Mouse (Mus musculus) skeletal muscle tissue, adult 2 months (tissue): ENCODE results near the gene Tle1.

ENCODE experiments used
- DNase-seq: peaks from one replicate; pipeline ENCODE4 v3.0.0-alpha.2; 2012; ENCODE audit warnings: low read depth, low spot score

Gene Tle1

GRCm38 (mm10) chr4:72165765-72166164, 35.0 kb downstream of the Tle1 start:
- no peak for DNase-seq

GRCm38 (mm10) chr4:72162445-72163218, 38.1 kb downstream of the Tle1 start:
- no peak for DNase-seq

- DNase-seq: no peak
These were observed 40.6 kb downstream of the Tle1 start for GRCm38 (mm10) chr4:72160102-72160511.

- DNase-seq: no peak
These were observed 42.8 kb downstream of the Tle1 start for GRCm38 (mm10) chr4:72157931-72158371.

GRCm38 (mm10) chr4:72150460-72151131, 50.1 kb downstream of the Tle1 start:
- peak; percentile 12 for DNase-seq

- no peak for DNase-seq
These were observed 54.7 kb downstream of the Tle1 start for GRCm38 (mm10) chr4:72146003-72146402.

- DNase-seq: peak; percentile 91
These were observed 56.2 kb downstream of the Tle1 start for GRCm38 (mm10) chr4:72144541-72144940.

GRCm38 (mm10) chr4:72140706-72141105, 60.0 kb downstream of the Tle1 start:
- DNase-seq: no peak

- peak; percentile 44 for DNase-seq
These were observed 61.1 kb downstream of the Tle1 start for GRCm38 (mm10) chr4:72139475-72140120.

- DNase-seq: no peak
These were observed 62.2 kb downstream of the Tle1 start for GRCm38 (mm10) chr4:72138264-72139080.

GRCm38 (mm10) chr4:72132646-72133045, 68.1 kb downstream of the Tle1 start:
- DNase-seq: no peak

- no peak for DNase-seq
These were observed 73.1 kb downstream of the Tle1 start for GRCm38 (mm10) chr4:72127596-72127995.

- DNase-seq: no peak
These were observed 75.9 kb downstream of the Tle1 start for GRCm38 (mm10) chr4:72124790-72125189.

GRCm38 (mm10) chr4:72122837-72123236, 77.9 kb downstream of the Tle1 start:
- no peak for DNase-seq

- no peak for DNase-seq
These were observed 78.4 kb downstream of the Tle1 start for GRCm38 (mm10) chr4:72122343-72122742.

GRCm38 (mm10) chr4:72120050-72120449, 80.7 kb downstream of the Tle1 start:
- no peak for DNase-seq

- DNase-seq: no peak
These were observed 95.0 kb downstream of the Tle1 start for GRCm38 (mm10) chr4:72105702-72106101.

GRCm38 (mm10) chr4:72104186-72104585, 96.5 kb downstream of the Tle1 start:
- DNase-seq: no peak

- no peak for DNase-seq
These were observed 112.9 kb downstream of the Tle1 start for GRCm38 (mm10) chr4:72087811-72088210.

- DNase-seq: no peak
These were observed 131.6 kb downstream of the Tle1 start for GRCm38 (mm10) chr4:72069111-72069534.

- DNase-seq: peak; percentile 45
These were observed 132.8 kb downstream of the Tle1 start for GRCm38 (mm10) chr4:72067937-72068336.
